Mouse (Mus musculus) frontal cortex, postnatal 25 days (tissue): ENCODE results near the gene Ceacam15.
"Not testable (repeated sequence)": the region's sequence is repeated elsewhere in the genome, so short reads cannot be mapped to it uniquely, and the experiment has no call there.

Experiments
- DNase-seq, 2 experiments: peaks; one replicate each; pipeline ENCODE4 v3.0.0; 2022; ENCODE audit warnings: low spot score in 2 of 2

The Ceacam15 gene

DNA sequence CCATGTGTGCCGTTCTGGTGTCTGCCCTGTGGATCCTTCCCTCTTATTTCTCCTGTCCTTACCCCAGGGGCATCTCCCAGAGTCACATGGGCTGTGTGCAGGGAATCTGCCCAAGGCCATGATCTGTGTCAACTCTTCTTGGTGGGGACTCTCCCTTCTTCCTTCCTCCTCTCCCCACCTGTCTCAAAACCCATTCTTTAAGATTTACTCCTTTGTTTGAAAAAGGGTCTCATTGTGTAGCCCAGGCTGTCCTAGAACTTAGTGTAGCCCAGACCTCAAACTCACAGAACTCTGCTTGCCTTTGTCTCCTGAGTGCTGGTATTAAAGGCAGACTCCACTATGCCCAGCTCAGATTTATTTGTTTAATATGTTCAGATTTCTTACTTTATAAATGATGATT is at the start of gene Ceacam15:
Gene Ceacam15 (minus strand): TSS at position 101 of the 400 bp plus-strand sequence.
- no peak for DNase-seq

DNA sequence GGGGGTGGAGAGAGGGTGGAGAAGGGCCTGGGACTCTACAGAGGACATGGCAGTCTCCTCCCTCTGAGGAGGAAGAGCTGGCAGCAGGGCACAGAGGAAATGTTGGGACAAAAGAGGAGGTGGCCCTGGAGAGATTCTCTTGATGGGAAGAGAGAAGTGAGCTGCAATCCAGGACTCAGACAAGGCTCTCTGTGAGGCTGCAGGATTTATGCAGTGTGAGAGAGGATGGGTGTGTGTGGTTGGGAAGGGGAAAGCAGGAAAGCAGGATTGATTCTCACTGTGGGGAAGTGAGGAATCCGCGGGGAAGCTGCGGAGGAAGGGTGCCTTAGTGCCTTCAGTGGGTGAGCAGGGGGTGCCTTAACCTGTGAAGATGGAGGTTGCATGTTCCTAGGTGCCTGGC is 47.0 kb upstream of the Ceacam15 start:
- not testable (repeated sequence) for DNase-seq

DNA sequence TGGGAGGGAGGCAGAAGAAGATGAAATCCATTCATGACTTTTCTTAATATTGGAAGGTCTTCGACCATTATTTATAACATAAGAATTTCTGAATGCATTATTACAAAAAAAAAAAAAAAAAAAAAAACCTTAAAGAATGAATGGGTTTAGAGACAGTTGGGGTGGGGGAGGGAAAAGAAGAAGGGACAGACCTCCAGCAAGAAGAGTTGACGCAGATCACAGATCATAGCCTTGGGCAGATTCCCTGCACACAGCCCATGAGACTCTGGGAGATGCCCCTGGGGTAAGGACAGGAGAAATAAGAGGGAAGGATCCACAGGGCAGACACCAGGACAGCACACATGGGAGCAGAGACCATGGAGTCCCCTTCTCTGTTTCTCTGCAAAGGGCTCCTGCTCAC is 46.1 kb upstream of the Ceacam15 start, which contains the start of gene Ceacam9:
Gene Ceacam9 (plus strand): TSS at position 301 of the 400 bp plus-strand sequence.
- no peak for DNase-seq

DNA sequence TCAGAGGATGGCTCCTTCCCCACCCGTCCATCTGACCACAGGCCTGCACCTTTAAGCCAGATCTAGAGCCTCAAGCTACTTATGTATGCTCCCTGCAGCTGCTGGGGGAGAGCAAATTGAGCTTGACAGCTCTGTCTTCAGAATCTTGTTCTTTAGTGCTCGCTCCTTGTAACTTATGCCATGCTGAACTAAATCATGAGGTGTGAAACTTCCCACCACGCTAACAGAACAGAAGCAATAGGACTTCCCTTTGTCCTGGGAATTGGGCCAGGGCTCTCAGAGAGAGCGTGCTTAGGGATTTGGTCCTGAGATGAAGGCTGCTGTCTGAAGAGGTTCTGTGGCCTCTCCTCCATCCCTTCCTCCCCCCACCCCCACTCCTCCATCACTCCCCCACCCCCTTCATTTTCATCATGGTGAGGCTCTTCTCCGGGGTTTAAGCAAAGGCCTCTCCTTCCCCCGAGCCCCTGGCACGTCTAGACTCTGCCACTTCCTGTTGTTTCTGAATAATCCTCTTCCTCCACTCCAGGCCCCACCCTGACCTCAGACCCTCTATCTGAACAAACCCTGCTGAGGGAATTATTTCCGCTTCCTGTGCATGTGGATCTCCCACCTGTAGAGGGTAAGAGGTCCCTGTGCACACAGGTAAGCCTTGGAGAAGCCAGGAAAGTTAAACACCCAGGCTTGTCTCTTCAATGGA is 41.1 kb upstream of the Ceacam15 start:
- not testable (repeated sequence) for DNase-seq

DNA sequence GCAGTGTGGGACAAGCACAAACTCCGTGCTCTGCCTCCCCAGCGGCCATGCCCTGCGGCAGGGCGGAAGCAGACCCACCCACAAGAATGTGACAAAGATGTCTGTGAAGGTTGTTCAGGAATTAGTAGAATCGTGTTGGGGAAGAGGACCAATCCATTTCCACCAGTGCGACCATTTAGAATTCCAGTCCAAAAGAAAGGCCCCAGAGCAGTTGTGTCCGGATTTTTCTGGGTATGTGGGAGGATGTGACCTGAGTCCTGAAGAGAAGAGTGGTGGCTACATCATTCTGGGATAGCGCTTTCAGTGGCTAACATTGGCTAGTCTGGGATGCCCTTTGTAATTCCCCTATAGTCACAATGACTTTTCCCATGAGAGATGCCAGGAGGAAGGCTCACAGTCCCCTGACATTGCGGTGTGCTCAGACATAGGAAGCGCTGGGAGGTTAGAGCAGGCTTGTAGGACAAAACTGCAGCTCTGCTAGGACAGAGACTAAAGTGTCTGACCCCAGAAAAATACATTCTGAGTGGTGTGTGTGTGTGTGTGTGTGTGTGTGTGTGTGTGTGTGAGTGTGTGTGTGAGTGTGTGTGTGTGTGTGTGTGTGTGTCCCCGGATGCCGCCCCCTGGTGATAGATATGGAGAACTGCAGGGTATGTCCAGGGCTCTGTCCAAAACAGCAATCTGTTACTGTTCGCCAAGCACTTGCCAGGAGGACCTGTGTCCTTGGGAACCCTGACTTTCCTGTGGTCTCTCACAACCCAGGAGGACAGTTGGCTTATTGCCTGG is 37.3 kb upstream of the Ceacam15 start:
- no peak for DNase-seq

DNA sequence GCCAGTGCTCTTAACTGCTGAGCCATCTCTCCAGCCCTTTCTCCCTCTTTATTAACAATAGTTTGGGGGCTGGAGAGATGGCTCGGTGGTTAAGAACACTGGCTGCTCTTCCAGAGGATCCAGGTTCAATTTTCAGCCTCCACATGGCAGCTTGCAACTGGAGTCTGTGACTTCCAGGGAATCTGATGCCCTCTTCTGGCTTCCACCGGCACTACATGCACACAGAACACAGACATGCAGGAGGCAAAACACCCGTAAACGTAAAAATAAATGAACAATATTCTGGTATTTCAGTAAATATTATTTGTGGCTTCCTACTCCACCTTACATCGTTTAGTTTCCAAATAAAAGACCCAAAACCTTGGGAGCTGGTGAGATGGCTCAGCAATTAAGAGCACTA is 35.1 kb upstream of the Ceacam15 start:
- no peak for DNase-seq

DNA sequence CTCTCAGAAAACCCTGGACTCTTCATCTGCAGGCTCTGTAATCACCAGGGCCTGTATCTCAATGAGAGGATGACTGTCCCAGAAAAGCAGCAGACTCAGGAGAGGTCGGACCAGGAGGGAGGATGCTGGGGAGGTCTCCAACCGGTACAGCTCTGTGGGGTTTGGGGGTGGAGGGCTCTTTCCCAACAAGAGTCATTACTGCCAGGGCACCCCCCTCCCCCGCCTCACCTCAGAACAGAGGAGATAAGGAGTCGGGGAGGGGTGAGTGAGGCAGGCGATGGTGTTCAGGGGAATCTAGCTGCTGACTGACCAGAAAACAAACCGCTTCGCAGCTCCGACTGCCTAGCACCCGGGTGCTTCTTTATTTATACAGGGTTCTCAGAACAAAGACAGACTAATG is 32.7 kb upstream of the Ceacam15 start:
- DNase-seq = no peak

DNA sequence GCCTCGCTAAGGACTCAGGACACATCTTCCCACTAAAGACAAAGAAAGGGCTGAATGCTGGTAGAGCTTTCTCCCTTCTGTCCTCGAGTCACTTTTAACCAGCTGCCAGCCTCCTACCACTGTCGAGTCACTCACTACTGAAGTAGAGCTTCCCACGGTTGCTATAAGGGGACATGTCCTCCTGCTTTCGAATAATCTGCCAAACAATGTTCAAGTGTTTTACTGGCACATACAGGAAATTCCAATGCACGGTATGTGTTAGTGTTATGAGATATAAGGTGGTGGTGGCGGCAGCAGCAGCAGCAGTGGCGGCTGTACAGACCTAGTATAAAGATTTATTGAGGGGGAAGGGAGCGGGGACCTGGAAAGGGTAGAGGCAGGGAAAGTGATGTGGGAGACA is 30.9 kb upstream of the Ceacam15 start:
- no peak for DNase-seq

DNA sequence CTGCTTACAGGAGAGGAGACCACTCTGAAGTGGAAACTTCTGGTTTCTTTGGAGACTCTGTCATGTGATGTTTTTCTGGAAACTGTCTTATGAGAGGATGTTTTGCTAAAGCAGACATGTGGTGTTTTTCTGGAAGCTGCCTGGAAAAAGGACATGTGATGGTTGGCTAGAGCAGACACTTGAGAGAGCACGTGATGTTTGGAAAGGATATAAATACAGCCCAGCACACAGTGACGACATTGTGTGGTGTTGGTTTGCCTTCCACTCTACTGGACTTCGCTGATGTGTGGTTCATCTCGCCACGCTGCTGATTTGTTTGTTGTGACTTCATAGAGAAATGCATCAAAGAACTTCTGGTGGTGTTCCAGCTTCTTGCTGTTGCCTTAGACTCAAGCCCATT is 25.1 kb upstream of the Ceacam15 start:
- DNase-seq = no peak

DNA sequence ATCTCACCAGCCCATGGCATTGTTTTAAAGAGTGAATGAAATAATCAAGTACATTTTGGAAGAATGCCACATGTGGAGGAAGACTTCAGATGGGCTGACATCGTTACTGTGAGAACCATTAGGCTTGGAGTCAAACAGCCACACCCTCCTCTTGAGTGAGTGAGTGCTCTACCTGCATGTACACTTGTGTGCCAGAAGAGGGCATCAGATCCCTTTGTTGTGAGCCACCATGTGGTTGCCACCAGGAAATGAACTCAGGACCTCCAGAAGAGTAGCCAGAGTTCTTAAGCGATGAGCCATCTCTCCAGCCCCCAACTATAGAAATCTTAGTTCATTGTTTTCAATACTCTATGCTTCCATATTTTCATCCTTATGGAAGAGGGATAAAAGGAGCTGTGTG is 23.5 kb upstream of the Ceacam15 start:
- no peak for DNase-seq

DNA sequence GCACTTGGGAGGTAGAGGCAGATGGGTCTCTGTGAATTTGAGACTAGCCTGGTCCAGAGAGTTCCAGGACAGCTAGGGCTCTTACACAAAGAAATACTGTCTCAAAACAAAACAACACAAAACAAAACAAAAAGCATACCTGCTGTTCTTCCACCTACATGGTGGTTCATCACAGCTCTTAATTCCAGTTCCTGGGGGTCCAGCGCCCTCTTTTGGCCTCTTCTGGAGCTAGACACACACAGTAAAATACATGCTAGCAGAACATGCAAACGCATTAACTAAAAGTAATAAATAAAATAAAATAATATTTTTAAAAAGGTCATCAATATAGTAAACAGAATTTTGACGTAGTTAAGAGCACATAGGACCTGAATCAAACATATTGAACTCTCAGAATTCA is 19.5 kb upstream of the Ceacam15 start:
- DNase-seq = peak in 1 of 2 experiments; percentile 18

DNA sequence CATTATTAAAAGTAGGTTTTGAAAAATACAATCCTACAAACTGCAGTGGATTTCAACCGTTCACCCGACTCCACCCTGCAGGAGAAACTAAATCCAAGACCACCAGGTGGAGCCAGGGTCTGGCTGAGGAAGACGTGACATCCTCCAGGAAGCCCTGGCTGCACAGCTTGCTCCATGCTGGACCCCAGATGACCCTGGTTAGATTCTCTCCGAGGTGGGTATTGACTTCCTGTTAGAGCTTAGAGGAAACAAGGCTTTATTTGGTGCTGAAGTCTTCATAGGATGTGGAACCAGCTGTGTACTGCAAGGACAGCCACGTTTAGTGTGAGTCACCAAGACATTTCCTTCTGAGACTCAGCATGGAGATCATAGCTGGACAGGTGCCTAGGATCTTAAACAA is 13.7 kb upstream of the Ceacam15 start:
- DNase-seq = no peak

DNA sequence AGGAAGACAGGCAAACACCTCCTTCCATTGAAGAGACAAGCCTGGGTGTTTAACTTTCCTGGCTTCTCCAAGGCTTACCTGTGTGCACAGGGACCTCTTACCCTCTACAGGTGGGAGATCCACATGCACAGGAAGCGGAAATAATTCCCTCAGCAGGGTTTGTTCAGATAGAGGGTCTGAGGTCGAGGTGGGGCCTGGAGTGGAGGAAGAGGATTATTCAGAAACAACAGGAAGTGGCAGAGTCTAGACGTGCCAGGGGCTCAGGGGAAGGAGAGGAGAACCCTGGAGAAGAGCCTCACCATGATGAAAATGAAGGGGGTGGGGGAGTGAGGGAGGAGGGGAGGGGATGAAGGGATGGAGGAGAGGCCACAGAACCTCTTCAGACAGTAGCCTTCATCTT is 4.7 kb upstream of the Ceacam15 start:
- not testable (repeated sequence) for DNase-seq

DNA sequence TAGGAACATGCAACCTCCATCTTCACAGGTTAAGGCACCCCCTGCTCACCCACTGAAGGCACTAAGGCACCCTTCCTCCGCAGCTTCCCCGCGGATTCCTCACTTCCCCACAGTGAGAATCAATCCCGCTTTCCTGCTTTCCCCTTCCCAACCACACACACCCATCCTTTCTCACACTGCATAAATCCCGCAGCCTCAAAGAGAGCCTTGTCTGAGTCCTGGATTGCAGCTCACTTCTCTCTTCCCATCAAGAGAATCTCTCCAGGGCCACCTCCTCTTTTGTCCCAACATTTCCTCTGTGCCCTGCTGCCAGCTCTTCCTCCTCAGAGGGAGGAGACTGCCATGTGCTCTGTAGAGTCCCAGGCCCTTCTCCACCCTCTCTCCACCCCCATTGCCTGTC is 806 bp downstream of the Ceacam15 start:
- not testable (repeated sequence) for DNase-seq

DNA sequence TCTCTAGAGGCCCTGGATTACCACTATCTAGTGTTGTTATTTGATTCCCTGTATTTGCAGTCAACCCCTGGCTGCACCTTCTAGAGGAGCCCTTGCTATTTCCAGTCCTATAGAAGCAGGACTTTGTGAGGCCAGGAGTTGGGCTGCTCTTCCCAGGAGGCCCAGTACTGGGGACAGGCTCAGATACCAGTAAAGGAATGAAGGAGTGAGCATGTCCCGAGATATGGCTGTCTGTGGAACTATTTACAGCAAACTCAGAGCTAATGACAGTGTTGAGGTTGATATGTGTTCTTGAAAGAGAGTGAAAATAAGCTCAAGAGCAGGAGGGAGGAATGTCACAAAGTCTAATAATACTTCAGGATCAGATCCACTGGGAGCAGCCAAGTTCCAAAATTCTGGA is 1.7 kb downstream of the Ceacam15 start:
- no peak for DNase-seq

DNA sequence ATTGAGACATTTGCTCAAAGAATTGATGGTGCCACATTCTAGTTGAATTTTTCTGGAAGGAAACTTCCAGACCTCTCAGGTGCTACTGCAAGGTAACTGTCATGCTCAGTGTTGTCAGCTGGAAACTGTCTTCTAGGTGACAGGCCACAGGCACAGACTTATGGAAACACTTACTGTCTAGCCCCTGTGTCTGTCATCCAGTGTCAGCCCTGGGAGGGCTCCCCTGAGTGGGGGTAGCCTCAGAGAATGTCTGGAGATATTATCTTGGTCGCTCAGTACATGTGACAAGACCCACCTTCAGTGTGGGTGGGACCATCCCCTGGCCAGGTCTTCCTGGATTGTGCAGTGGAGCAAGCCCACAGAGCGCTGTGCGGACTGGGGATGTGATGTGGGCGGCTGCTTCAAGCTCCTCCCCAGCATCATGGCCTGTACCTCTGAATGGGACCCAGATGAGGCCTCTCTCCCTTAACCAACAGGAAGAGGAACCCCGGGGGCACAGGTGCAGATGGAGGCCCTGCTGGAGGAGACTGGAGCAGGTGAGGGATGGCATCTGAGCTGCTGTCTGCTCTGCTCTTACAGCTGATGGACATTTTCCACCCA is 7.1 kb downstream of the Ceacam15 start:
- not testable (repeated sequence) for DNase-seq

DNA sequence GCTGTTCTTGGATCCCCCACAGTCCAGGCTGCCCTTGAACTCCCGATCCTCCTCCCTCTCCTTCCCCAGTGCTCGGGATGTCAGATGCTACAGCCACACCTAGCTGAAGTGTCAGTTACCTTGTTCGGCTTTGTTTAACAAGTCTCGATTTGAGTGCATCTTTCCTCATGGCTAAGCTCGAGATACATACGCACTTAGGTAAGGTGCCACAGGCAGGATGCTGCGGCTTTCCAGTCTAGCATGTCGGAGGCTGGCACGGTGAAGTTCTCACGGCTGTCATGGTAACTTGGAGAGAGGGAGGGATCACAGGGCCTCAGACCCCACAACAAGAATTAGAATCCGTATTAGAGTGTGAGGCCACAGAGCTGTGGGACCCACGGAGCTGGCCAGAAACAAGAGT is 31.2 kb downstream of the Ceacam15 start:
- no peak for DNase-seq

DNA sequence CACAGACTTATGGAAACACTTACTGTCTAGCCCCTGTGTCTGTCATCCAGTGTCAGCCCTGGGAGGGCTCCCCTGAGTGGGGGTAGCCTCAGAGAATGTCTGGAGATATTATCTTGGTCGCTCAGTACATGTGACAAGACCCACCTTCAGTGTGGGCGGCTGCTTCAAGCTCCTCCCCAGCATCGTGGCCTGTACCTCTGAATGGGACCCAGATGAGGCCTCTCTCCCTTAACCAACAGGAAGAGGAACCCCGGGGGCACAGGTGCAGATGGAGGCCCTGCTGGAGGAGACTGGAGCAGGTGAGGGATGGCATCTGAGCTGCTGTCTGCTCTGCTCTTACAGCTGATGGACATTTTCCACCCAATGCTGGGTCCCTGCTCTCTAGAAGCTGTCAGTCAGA is 32.4 kb downstream of the Ceacam15 start:
- not testable (repeated sequence) for DNase-seq

DNA sequence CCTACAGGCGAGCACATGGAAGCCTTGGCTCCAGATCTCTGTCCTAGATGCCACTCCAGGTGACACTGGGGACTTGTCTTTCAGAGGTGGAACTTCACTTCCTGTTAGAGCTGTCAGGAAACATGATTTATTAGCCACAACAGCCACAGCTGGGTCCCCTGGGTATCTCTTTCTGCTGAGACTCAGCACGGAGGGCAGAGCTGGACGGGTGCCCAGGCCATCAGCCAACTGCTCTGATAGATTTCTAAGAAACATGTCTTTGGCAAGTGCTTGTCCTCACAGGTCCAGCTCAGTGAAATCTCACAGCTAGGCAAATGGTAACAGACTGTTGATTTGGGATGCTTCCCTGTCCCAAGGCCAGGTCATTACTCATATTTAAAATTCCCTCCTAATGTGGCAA is 36.5 kb downstream of the Ceacam15 start:
- no peak for DNase-seq

DNA sequence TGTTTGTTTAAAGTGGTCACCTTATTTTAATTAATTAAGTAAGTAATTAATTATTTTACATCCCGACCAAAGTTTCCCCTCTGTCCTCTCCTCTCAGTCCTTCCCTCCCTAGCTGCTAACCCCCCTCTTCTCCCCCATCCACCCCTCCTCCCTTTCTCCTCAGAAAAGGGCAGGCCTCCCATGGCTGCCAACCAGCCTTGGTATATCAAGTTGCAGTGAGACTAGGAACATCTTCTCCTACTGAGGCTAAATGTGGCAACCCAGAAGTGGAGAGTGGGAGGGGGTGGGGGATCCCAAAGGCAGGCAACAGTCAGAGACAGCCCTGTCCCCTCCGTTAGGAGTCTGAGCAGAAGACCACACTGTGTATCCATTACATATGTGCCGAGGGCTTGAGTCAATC is 40.4 kb downstream of the Ceacam15 start:
- DNase-seq = no peak

DNA sequence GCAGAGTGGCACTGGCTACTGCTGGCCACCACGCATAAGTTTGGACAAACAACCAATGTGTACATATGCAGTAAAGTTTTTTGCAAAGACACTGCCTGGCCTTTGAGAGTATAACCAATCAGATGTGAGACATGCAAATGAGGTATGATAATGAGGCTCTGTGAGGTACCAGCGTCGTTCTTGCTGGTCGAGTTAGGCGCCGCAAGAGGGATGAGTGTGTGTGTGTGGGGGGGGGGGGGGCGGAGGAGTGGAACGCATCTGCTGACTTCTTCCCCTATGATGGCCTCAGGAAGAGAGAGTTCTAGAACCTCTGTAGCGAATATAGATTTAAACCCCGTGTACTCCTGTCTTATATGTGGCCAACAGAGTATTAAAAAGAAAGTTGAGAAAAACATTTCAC is 41.6 kb downstream of the Ceacam15 start:
- DNase-seq = not testable (repeated sequence)

DNA sequence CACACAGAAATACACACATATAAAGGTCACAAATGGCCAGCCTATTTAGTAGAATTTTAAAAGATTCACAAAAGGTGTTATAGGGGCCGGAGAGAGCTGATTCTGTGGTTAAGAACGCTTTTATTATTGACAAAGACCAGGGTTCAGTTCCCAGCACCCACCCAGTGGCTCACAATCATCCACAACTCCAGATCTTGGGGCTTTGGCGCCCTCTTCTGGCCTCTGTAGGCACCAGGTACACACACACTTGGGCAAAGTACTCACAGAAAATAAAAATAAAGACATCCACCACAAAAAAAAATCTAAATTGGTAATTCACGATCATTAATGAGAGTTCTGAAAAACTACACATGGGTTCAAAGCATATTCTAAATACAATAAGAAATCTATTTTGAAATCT is 43.6 kb downstream of the Ceacam15 start:
- DNase-seq = no peak

DNA sequence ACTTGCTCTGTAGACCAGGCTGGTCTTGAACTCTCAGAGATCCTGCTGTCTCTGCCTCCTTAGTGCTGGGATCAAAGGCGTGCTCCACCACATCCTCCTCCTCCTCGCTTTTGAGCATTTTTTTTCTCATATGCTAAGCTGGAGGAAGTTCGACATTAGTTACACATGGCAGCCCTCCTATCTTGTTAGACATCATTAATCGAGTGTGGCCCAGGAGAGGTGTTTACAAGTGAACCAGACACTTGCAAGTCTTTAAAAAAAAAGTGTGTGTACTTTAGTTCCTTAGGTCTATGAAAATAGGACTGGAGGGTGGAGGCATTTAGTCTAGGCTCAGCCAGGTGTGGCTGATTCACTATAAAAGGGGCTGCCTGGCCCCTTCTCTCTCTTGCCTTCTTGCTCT is 44.5 kb downstream of the Ceacam15 start:
- no peak for DNase-seq
